Mouse (Mus musculus) cortical plate, adult 2 months (tissue): ENCODE results near the gene Map3k3.

Experiments
- CTCF ChIP-seq: fragments of 200-500 bp; IDR thresholded peaks from 2 replicates; pipeline ENCODE4 v1.5.1; 2011; ENCODE audit warnings: mild to moderate bottlenecking, control low read depth, low read length; ENCODE audit not compliant: insufficient read depth; ENCODE audit errors: extremely low read depth
- POLR2A ChIP-seq: fragments of 200-500 bp; IDR thresholded peaks from 2 replicates; pipeline ENCODE4 v1.6.1; 2011; ENCODE audit warnings: mild to moderate bottlenecking, low read length, control low read depth; ENCODE audit not compliant: insufficient read depth; ENCODE audit errors: extremely low read depth

GRCm38 (mm10) chr11:106058020-106058419 is 26.4 kb upstream of the Map3k3 start:
- TF ChIP-seq CTCF, result no peak
- TF ChIP-seq POLR2A, result no peak
